ENCODE assay signal across 8 mouse cellular contexts in the genomic region with DNA sequence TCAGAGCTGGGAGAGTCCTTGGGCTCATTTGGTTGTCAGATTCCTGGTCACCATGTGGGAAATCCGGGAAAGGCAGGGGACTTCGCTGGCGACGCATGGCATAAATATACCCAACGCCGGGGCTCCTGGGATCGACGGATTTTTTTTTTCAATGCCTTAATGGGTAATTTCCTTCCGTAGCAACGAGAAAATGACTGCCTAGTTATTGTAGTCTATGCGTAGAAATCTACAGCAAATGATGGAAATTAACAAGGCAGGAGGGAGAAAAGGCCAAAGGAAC. TPM values are rescaled to one million over a fixed set of nuclear protein-coding genes. Genes with fewer than 3 reads are reported as not detected.
A peak's percentile ranks its signal among the peaks of the same experiment; 100 is the strongest.
DNase-seq lines count a peak whose midpoint lies in the region; ATAC-seq and TF ChIP-seq lines count a peak whose summit lies in the region.

No protein-coding gene starts in this region.

- H3K9me3 ChIP-seq in heart, embryonic 16.5 days (replicated peaks; ENCODE audit: control insufficient read depth, low read length), result no peaks in the 10 kb centered on the region
- no peaks in the 10 kb centered on the region for H3K9me3 ChIP-seq in embryonic facial prominence, embryonic 10.5 days
- H3K9me3 ChIP-seq in hindbrain, postnatal 0 days (ENCODE audit: low read length), result no peaks in the 10 kb centered on the region
- no peaks in the 10 kb centered on the region for H3K9me3 ChIP-seq in midbrain, embryonic 16.5 days (replicated peaks; ENCODE audit: control insufficient read depth, low read length, poor library complexity, severe bottlenecking)

- no peak for ATAC-seq in heart, embryonic 16.5 days (replicated peaks; ENCODE audit: extremely low read depth, insufficient read depth, low FRiP score)
- no peak for ATAC-seq in hindbrain, postnatal 0 days
- ATAC-seq in midbrain, embryonic 16.5 days, result no peak

- TF ChIP-seq CTCF in hindbrain, postnatal 0 days (IDR thresholded peaks at IDR 0.05; ENCODE audit: low read depth), result no peak

- WGBS in heart, embryonic 16.5 days, result 3% methylated on average over 11 of the region's 11 CpGs
- under 1% methylated on average over 11 of the region's 11 CpGs for WGBS in embryonic facial prominence, embryonic 10.5 days
- under 1% methylated on average over 11 of the region's 11 CpGs for WGBS in hindbrain, postnatal 0 days
- WGBS in midbrain, embryonic 16.5 days, result 1% methylated on average over 11 of the region's 11 CpGs

- no peak overlapping the region for H3K9ac ChIP-seq in heart, embryonic 16.5 days (ENCODE audit: low read length)
- no peak overlapping the region for H3K9ac ChIP-seq in hindbrain, postnatal 0 days (replicated peaks; ENCODE audit: low read length)
- H3K9ac ChIP-seq in midbrain, embryonic 16.5 days (ENCODE audit: low read depth, low read length), result 0 out of 2 replicates have a peak overlapping the region, but pooled peaks have one; percentile 14

- H3K27me3 ChIP-seq in heart, embryonic 16.5 days (ENCODE audit: control insufficient read depth, insufficient read depth, low read length), result peaks cover 53% of the 10 kb centered on the region
- H3K27me3 ChIP-seq in embryonic facial prominence, embryonic 10.5 days (replicated peaks; ENCODE audit: low read depth, poor library complexity, severe bottlenecking), result peaks cover 67% of the 10 kb centered on the region
- H3K27me3 ChIP-seq in hindbrain, postnatal 0 days (ENCODE audit: insufficient read depth, low read length), result peaks cover 53% of the 10 kb centered on the region
- H3K27me3 ChIP-seq in midbrain, embryonic 16.5 days (ENCODE audit: control insufficient read depth, insufficient read depth, low read depth, low read length), result peaks cover 35% of the 10 kb centered on the region

- peaks cover 4% of the 10 kb centered on the region for H3K4me1 ChIP-seq in heart, embryonic 16.5 days (ENCODE audit: control insufficient read depth, insufficient read depth, low read length)
- H3K4me1 ChIP-seq in embryonic facial prominence, embryonic 10.5 days, result peaks cover 48% of the 10 kb centered on the region
- peaks cover 4% of the 10 kb centered on the region for H3K4me1 ChIP-seq in hindbrain, postnatal 0 days (ENCODE audit: insufficient read depth, low read length)
- peaks cover 20% of the 10 kb centered on the region for H3K4me1 ChIP-seq in midbrain, embryonic 16.5 days (ENCODE audit: control insufficient read depth, insufficient read depth, low read length)

- H3K4me3 ChIP-seq in heart, embryonic 16.5 days (ENCODE audit: low read length), result peak overlapping the region; percentile 36
- peak overlapping the region; percentile 53 for H3K4me3 ChIP-seq in embryonic facial prominence, embryonic 10.5 days
- peak overlapping the region; percentile 27 for H3K4me3 ChIP-seq in hindbrain, postnatal 0 days (ENCODE audit: low read length)
- H3K4me3 ChIP-seq in midbrain, embryonic 16.5 days (ENCODE audit: low read depth, low read length), result peak overlapping the region; percentile 34

- H3K27ac ChIP-seq in heart, embryonic 16.5 days (ENCODE audit: low read length), result no peak overlapping the region
- H3K27ac ChIP-seq in embryonic facial prominence, embryonic 10.5 days (replicated peaks), result peak overlapping the region; percentile 84
- no peak overlapping the region for H3K27ac ChIP-seq in hindbrain, postnatal 0 days
- H3K27ac ChIP-seq in midbrain, embryonic 16.5 days (ENCODE audit: low read length), result no peak overlapping the region

- H3K36me3 ChIP-seq in heart, embryonic 16.5 days (ENCODE audit: control insufficient read depth, insufficient read depth), result no peaks in the 10 kb centered on the region
- no peaks in the 10 kb centered on the region for H3K36me3 ChIP-seq in embryonic facial prominence, embryonic 10.5 days (replicated peaks)
- H3K36me3 ChIP-seq in hindbrain, postnatal 0 days (ENCODE audit: insufficient read depth, low read length), result no peaks in the 10 kb centered on the region
- no peaks in the 10 kb centered on the region for H3K36me3 ChIP-seq in midbrain, embryonic 16.5 days (ENCODE audit: control insufficient read depth, insufficient read depth, low read length)

- H3K4me2 ChIP-seq in heart, embryonic 16.5 days (ENCODE audit: low read depth, low read length), result peak overlapping the region; percentile 52
- H3K4me2 ChIP-seq in hindbrain, postnatal 0 days (ENCODE audit: low read depth, low read length), result peak overlapping the region; percentile 52
- H3K4me2 ChIP-seq in midbrain, embryonic 16.5 days (ENCODE audit: low read length), result peak overlapping the region; percentile 55

- DNase-seq in heart, adult 9 months (ENCODE audit: low spot score in 2 of 2), result no peak
- DNase-seq in embryonic facial prominence, embryonic 10.5 days (ENCODE audit: low spot score), result no peak
- no peak for DNase-seq in hindbrain, postnatal 0 days (ENCODE audit: low spot score)
- no peak for DNase-seq in c-Kit-positive CD71-positive TER-119-positive erythroid progenitor cells, embryonic 14.5 days (ENCODE audit: low spot score)
- no peak for DNase-seq in layer of hippocampus, postnatal 10 days (ENCODE audit: low spot score in 2 of 2)
- DNase-seq in urinary bladder, adult 2 months (ENCODE audit: low spot score), result no peak

RNA-seq across cellular contexts. Expression of a gene that starts 1.7 kb away (rescaled TPM):
- 0.10 and 0.26 TPM in 2 replicates for polyA plus RNA-seq in heart, embryonic 16.5 days (2015; fragmentation: Nextera tagmentation; extraction: Ambion mirVana)
- polyA plus RNA-seq in embryonic facial prominence, embryonic 10.5 days (2016; fragmentation: Nextera tagmentation; extraction: Ambion mirVana), result 9.0 and 11.3 TPM in 2 replicates
- 1.7 and 3.4 TPM in 2 replicates for total RNA-seq in hindbrain, postnatal 0 days (2014; rRNA removed)
- polyA plus RNA-seq in hindbrain, postnatal 0 days (2015; fragmentation: Nextera tagmentation; extraction: Ambion mirVana), result 1.1 TPM in 2 replicates
- polyA plus RNA-seq in midbrain, embryonic 16.5 days (2015; fragmentation: Nextera tagmentation; extraction: Ambion mirVana), result 0.92 and 1.6 TPM in 2 replicates
- 10 to 100 TPM; 19.0 to 19.7 TPM for total RNA-seq in layer of hippocampus, postnatal 10 days (2021)
- 0.34 and 0.46 TPM in 2 replicates for polyA plus RNA-seq in urinary bladder, adult 2 months (2012; rRNA removed)
